Mouse (Mus musculus) T-helper 17 cell (primary cell): Measurements from ENCODE around the gene Moxd2.

ENCODE experiments used
- in situ Hi-C, 2 experiments: fragments of 300-600 bp; cut with MboI, MseI; formaldehyde crosslinking; loops; 1 replicate in 1 of 2; 2 replicates in 1 of 2; pipeline ENCODE4 v1.15.1; 2025; ENCODE audit warnings: high pct_unique_total_duplicates in 2 of 2

The Moxd2 gene

DNA sequence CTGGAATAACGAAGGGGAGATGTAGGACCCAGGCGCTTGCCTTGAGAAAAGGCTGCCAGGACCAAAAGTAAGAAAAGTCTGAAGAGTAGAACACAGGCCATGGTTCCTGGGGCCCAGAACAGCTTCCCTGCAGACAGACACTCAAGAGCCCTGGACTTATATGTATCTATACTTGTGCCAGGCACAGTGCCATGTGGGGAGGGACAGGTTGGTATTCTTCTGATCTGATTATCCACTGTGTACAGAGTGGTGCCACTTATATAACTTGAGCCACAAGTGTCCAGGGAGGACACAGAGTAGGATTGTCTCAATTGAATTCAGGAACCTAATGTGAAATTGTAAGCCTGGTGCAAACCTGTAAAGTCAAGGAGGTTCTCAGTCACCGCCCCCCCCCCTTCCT lies at the start of gene Moxd2:
Gene Moxd2 (minus strand): TSS at position 101 of the 400 bp plus-strand sequence.
- in situ Hi-C loops, result loop anchor here (10.0 to 25.0 kb wide), 3 partner anchors 1343 to 1713 kb away; no protein-coding TSS in a partner anchor

DNA sequence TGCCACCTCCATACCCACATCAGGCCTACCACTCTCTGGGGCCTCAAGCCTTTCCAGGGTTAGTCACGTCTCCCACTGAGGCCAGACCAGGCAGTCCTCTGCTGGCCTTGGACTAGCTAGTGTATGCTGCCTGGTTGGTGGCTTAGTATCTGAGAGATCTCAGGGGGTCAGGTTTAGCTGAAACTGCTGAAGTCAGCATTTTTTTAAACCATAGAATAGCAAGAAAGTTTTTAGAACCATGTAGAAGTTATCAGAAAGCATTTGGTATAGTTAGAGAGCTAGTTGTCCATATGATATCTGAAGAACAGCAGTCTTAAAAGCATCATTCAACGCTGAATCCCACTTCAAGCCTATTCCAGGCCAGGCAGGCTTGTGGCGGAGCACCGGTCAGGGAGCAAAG lies 32.7 kb upstream of the Moxd2 start:
- in situ Hi-C loops, result no loop called here

DNA sequence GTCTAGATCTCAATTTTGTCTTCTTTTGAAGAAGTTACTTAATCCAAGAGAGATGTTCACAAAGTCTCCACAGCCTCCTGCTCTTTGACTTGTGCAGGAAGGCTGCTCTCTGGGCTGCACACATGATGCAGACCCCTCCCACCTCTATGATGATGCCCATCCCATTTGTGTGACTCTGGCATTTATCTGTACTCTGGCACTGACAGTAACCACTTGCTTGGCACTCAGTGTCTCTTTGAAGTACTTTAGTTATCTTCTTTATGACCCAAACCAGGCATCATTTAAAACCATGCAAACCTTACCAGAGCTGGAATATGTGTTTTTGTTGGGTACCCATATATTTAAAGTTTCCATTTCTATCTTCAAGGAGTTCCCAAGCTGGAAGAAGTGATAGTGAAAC lies 13.0 kb upstream of the Moxd2 start, which contains the start of gene Prss58:
Gene Prss58 (minus strand): TSS at position 101 of the 400 bp plus-strand sequence.
- in situ Hi-C loops, result loop anchor here in 1 of 2 experiments (5.0 kb wide), 1 partner anchor 137 kb away; the partner anchor contains the start of gene 2210010C04Rik

DNA sequence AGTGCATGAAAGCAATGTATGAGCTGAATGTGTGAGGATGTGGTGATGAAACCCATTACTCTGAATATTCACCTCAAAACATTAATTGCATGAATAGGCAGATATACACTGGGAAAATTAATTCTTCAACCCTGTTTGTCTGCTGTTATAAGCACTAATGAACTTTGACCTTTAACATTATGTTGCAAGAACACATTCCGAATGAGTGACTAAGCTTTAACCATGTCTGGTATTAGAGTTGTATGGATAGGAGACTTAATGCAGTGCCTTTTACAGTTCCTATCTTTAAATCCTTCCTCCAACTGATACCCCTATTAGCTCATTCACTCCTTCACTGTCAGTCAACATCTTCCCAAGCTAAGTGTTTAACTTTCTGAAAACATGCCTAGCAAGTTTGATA lies 7.4 kb upstream of the Moxd2 start:
- in situ Hi-C loops, result loop anchor here (5.0 to 25.0 kb wide), 4 partner anchors 160 to 1493 kb away; no protein-coding TSS in a partner anchor

DNA sequence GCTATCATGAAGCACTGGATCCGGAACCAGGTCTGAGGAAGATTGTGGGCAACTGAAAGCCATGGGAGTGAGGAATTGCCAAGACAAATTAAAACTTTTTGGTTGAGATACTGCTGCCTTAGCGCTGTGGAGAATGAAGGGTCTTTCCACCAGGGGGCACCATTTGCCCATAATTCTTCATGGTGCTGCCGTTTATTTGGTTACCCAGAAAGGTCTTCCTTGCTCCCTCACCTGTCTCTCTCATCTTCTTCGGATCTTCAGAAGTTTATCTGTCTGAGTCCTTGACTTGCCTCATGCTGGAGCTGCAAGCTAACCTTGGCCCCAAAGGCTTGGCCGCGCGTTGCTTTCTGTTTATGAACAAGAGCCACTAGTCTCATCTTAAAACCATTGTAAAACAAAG lies 6.3 kb upstream of the Moxd2 start:
- in situ Hi-C loops, result loop anchor here (5.0 to 25.0 kb wide), 4 partner anchors 161 to 1494 kb away; no protein-coding TSS in a partner anchor

DNA sequence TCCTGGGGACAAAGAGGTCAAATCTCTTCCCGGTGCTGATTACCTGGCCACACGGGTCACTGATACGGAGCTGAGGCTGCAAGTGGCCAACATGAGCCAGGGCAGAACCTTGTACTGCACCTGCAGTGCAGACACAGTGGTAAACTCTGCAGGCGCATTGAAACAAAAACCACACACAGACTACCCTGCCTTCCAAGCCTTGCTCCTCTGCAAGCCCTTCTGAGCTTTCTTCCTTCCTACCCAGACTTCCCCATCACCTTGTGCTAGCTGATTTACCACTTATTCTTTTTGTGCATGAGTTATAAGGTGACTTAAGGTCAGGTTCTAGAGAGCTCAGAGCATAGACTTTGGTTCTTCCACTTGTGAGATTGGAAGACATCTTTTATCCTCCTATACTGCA lies 4.5 kb upstream of the Moxd2 start:
- in situ Hi-C loops, result loop anchor here (5.0 to 25.0 kb wide), 4 partner anchors 163 to 1496 kb away; no protein-coding TSS in a partner anchor

DNA sequence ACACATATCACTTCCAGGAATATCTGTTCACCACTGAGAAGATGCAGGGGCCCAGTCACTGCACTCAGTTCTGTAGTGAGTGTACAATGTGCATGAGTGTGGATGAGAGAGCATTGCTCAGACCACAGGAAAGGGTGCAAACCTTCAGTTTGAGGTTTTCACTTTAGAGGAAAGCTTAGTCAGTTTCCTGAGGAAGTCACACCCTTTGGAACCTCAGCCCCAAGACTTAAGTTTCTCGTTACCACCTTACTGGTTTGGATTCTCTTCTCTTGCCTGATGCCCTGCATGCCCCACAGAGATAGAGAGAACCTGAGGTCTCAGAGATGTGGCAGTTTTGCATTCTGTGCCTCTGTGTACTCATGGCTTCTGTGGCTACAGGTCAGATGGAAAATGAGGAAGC lies 3.7 kb upstream of the Moxd2 start:
- in situ Hi-C loops, result loop anchor here (5.0 to 25.0 kb wide), 4 partner anchors 164 to 1496 kb away; no protein-coding TSS in a partner anchor

DNA sequence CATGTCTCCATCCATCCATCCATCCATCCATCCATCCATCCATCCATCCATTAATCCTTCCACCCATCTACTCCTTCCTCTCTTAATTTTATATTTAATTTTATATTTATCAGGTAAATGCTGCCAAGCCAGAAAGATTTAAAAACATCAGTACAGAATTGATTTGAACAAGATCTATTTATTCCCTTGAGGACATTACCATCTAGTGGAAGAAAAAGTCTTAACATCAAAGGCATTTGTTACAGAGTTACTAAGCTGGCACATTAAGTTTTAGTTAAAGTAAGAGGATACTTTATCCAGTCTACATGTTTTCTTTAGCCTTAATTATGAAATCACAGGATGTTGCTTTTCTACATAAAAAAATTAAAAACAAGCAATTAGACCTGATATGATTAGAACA lies 42.0 kb downstream of the Moxd2 start:
- in situ Hi-C loops, result no loop called here
